Mouse (Mus musculus) cerebellum, adult 2 months (tissue): Measurements from ENCODE around the gene Nf2.

Experiments
- CTCF ChIP-seq: fragments of 200-500 bp; IDR thresholded peaks from 2 replicates; pipeline ENCODE4 v1.5.1; 2011; ENCODE audit warnings: low read depth, mild to moderate bottlenecking, control low read depth, low read length, moderate library complexity, borderline replicate concordance; ENCODE audit not compliant: insufficient read depth
- POLR2A ChIP-seq: fragments of 200-500 bp; IDR thresholded peaks from 2 replicates; pipeline ENCODE4 v1.6.1; 2011; ENCODE audit warnings: low read length, control low read depth, borderline replicate concordance; ENCODE audit not compliant: insufficient read depth

- TF ChIP-seq CTCF (no peak), POLR2A (no peak)
Measured at GRCm38 (mm10) chr11:4744691-4745090, 104.6 kb downstream of the Nf2 start.
